In genomic region chr7:101906287-101906681, GRCm38 (mm10) we compare ENCODE assay signal across 9 mouse cellular contexts. TPM values are rescaled to one million over a fixed set of nuclear protein-coding genes. Genes with fewer than 3 reads are reported as not detected.
A peak's percentile ranks its signal among the peaks of the same experiment; 100 is the strongest.
DNase-seq lines count a peak whose midpoint lies in the region; ATAC-seq and TF ChIP-seq lines count a peak whose summit lies in the region.
"Had no signal": no experiment of that assay in that cellular context is flagged by ENCODE, and none has a peak within 500 bp of the region (broad histone marks: within the 10 kb centered on the region; RNA-seq: fewer than 3 reads in every experiment).

Gene Tomt (minus strand): TSS chr7:101906359.

- H3K27me3 ChIP-seq in kidney, embryonic 15.5 days: no peaks in the 10 kb centered on the region
- H3K27me3 ChIP-seq in hindbrain, postnatal 0 days (ENCODE audit: insufficient read depth, low read length): no peaks in the 10 kb centered on the region
- no peaks in the 10 kb centered on the region for H3K27me3 ChIP-seq in midbrain, embryonic 16.5 days (ENCODE audit: control insufficient read depth, insufficient read depth, low read depth, low read length)

- no peaks in the 10 kb centered on the region for H3K9me3 ChIP-seq in kidney, embryonic 15.5 days (replicated peaks)
- no peaks in the 10 kb centered on the region for H3K9me3 ChIP-seq in hindbrain, postnatal 0 days (ENCODE audit: low read length)
- no peaks in the 10 kb centered on the region for H3K9me3 ChIP-seq in midbrain, embryonic 16.5 days (replicated peaks; ENCODE audit: control insufficient read depth, low read length, poor library complexity, severe bottlenecking)

- peak within 1 kb of the TSS; percentile 76 for H3K9ac ChIP-seq in kidney, embryonic 15.5 days
- H3K9ac ChIP-seq in hindbrain, postnatal 0 days (replicated peaks; ENCODE audit: low read length): peak within 1 kb of the TSS; percentile 76
- peak within 1 kb of the TSS; percentile 94 for H3K9ac ChIP-seq in midbrain, embryonic 16.5 days (ENCODE audit: low read depth, low read length)

- no peak for DNase-seq in kidney, adult 11 months
- peak; percentile 13 for DNase-seq in c-Kit-negative CD71-positive TER-119-positive erythroid progenitor cells, embryonic 14.5 days (ENCODE audit: low read depth, low spot score)
- DNase-seq in hindbrain, postnatal 0 days (ENCODE audit: low spot score): no peak
- DNase-seq in thymus, adult 18-20 months: no peak
- no peak for DNase-seq in testis, postnatal 10 days (ENCODE audit: low spot score)

- H3K4me1 ChIP-seq in kidney, embryonic 15.5 days: peaks cover 24% of the 10 kb centered on the region
- no peaks in the 10 kb centered on the region; the same call in 1 of the 2 replicates for H3K4me1 ChIP-seq in hindbrain, postnatal 0 days (ENCODE audit: insufficient read depth, low read length)
- peaks cover 19% of the 10 kb centered on the region for H3K4me1 ChIP-seq in midbrain, embryonic 16.5 days (ENCODE audit: control insufficient read depth, insufficient read depth, low read length)

- H3K27ac ChIP-seq in kidney, embryonic 15.5 days: peak within 1 kb of the TSS; percentile 95
- H3K27ac ChIP-seq in hindbrain, postnatal 0 days: peak within 1 kb of the TSS; percentile 93
- peak within 1 kb of the TSS; percentile 97 for H3K27ac ChIP-seq in midbrain, embryonic 16.5 days (ENCODE audit: low read length)

- peak within 1 kb of the TSS; percentile 78 for H3K4me3 ChIP-seq in kidney, embryonic 15.5 days (replicated peaks)
- peak within 1 kb of the TSS; percentile 78 for H3K4me3 ChIP-seq in hindbrain, postnatal 0 days (ENCODE audit: low read length)
- H3K4me3 ChIP-seq in midbrain, embryonic 16.5 days (ENCODE audit: low read depth, low read length): peak within 1 kb of the TSS; percentile 92

- peak within 1 kb of the TSS; percentile 71 for H3K4me2 ChIP-seq in kidney, embryonic 15.5 days
- H3K4me2 ChIP-seq in hindbrain, postnatal 0 days (ENCODE audit: low read depth, low read length): peak within 1 kb of the TSS; percentile 66
- peak within 1 kb of the TSS; percentile 60 for H3K4me2 ChIP-seq in midbrain, embryonic 16.5 days (ENCODE audit: low read length)

- TF ChIP-seq CTCF in hindbrain, postnatal 0 days (IDR thresholded peaks at IDR 0.05; ENCODE audit: low read depth): no peak

- WGBS in kidney, embryonic 15.5 days: 6% methylated on average over 11 of the region's 11 CpGs
- 21% methylated on average over 11 of the region's 11 CpGs for WGBS in hindbrain, postnatal 0 days
- 28% methylated on average over 11 of the region's 11 CpGs for WGBS in midbrain, embryonic 16.5 days

- no peak for ATAC-seq in kidney, embryonic 15.5 days (replicated peaks; ENCODE audit: low FRiP score)
- no peak for ATAC-seq in hindbrain, postnatal 0 days
- ATAC-seq in midbrain, embryonic 16.5 days: no peak
- ATAC-seq in CD4-positive, CD25-positive, alpha-beta regulatory T cell, adult 4 months: no peak

- H3K36me3 ChIP-seq in kidney, embryonic 15.5 days: peaks cover 30% of the 10 kb centered on the region
- H3K36me3 ChIP-seq in hindbrain, postnatal 0 days (ENCODE audit: insufficient read depth, low read length): peaks cover 14% of the 10 kb centered on the region
- peaks cover 8% of the 10 kb centered on the region; the same call in 1 of the 2 replicates for H3K36me3 ChIP-seq in midbrain, embryonic 16.5 days (ENCODE audit: control insufficient read depth, insufficient read depth, low read length)

RNA-seq across cellular contexts. Expression of gene Tomt, which starts in this region (rescaled TPM):
- 0.24 and 0.53 TPM in 2 replicates for polyA plus RNA-seq in kidney, embryonic 15.5 days (2015; fragmentation: Nextera tagmentation; extraction: Ambion mirVana)
- total RNA-seq in hindbrain, postnatal 0 days (2014; rRNA removed): 0.52 TPM in 1 of 2 replicates, not detected in the other
- polyA plus RNA-seq in hindbrain, postnatal 0 days (2015; fragmentation: Nextera tagmentation; extraction: Ambion mirVana): 0.16 and 0.49 TPM in 2 replicates
- 0.21 and 0.35 TPM in 2 replicates for polyA plus RNA-seq in midbrain, embryonic 16.5 days (2015; fragmentation: Nextera tagmentation; extraction: Ambion mirVana)
- polyA plus RNA-seq in CD4-positive, CD25-positive, alpha-beta regulatory T cell, adult 4 months (2017; shearing (Covaris generic)): not detected
- total RNA-seq: gastrocnemius, postnatal 10 days had no signal
